Mouse (Mus musculus) kidney, adult 2 months (tissue): ENCODE measurements at regions not wholly inside any gene's neighbourhood (a gene's known extent, or its start where the extent isn't known, plus 50 kb on each side); places are given as distances from the start of the nearest gene placed in this dataset.

Experiments
- CTCF ChIP-seq: fragments of 200-500 bp; conservative IDR thresholded peaks from 2 replicates; pipeline ENCODE4 v1.5.1; 2011; ENCODE audit warnings: low read depth, mild to moderate bottlenecking, control low read depth, low read length, moderate library complexity, mixed read lengths; ENCODE audit not compliant: insufficient read depth, insufficient read length
- POLR2A ChIP-seq: fragments of 200-500 bp; IDR thresholded peaks from one replicate; pipeline ENCODE4 v1.6.1; 2011; ENCODE audit warnings: low read depth, low read length, control low read depth

GRCm38 (mm10) chr5:43094329-43094898, 138.6 kb upstream of the Cpeb2 start:
- TF ChIP-seq CTCF (no peak), POLR2A (no peak)
